Mouse (Mus musculus) midbrain, embryonic 11.5 days (tissue): Measurements from ENCODE around the gene Cables2. TPM values are rescaled to one million over a fixed set of nuclear protein-coding genes. Genes with fewer than 3 reads are reported as not detected.

Experiments
- ATAC-seq: fragments of 200-750 bp; cut with Nextera tagmentation; 2 replicates; pipeline ENCODE4 v1.8.0; 2017; ENCODE audit warnings: moderate TSS enrichment, moderate library complexity; ENCODE audit not compliant: low FRiP score
- DNase-seq: peaks from one replicate; pipeline ENCODE4 v3.0.0; 2015; ENCODE audit warnings: low spot score; ENCODE audit errors: missing footprints
- H3K27ac ChIP-seq: fragments of 300-500 bp; sonication (generic); 2 replicates; pipeline ENCODE4 v1.5.1; 2014; ENCODE audit warnings: low read depth, low read length
- H3K27me3 ChIP-seq: fragments of 300-500 bp; sonication (generic); 2 replicates; pipeline ENCODE4 v1.6.1; 2014; ENCODE audit warnings: mild to moderate bottlenecking, low read length, moderate library complexity, mixed read lengths; ENCODE audit not compliant: control insufficient read depth, insufficient read depth
- H3K36me3 ChIP-seq: fragments of 300-500 bp; sonication (generic); 2 replicates; pipeline ENCODE4 v1.6.1; 2014; ENCODE audit warnings: mild to moderate bottlenecking, low read length, moderate library complexity, mixed read lengths; ENCODE audit not compliant: control insufficient read depth, insufficient read depth
- H3K4me1 ChIP-seq: fragments of 300-500 bp; sonication (generic); 2 replicates; pipeline ENCODE4 v1.6.1; 2014; ENCODE audit warnings: low read length; ENCODE audit not compliant: control insufficient read depth, insufficient read depth
- H3K4me2 ChIP-seq: fragments of 300-500 bp; sonication (generic); 2 replicates; pipeline ENCODE4 v1.6.1; 2014; ENCODE audit warnings: mild to moderate bottlenecking, moderate library complexity
- H3K4me3 ChIP-seq: fragments of 300-500 bp; sonication (generic); 2 replicates; pipeline ENCODE4 v1.5.1; 2014; ENCODE audit warnings: low read depth, low read length
- H3K9ac ChIP-seq: fragments of 300-500 bp; sonication (generic); 2 replicates; pipeline ENCODE4 v1.6.1; 2014; ENCODE audit warnings: low read length
- H3K9me3 ChIP-seq: fragments of 300-500 bp; sonication (generic); 2 replicates; pipeline ENCODE4 v1.6.1; 2016; ENCODE audit warnings: low read length; ENCODE audit not compliant: control insufficient read depth
- WGBS: fragments of 180-500 bp; shearing (Covaris S2); extraction: QIAGEN DNeasy Blood & Tissue Kit; methylation state at CpG from one replicate; pipeline ENCODE4 v1.1.7; 2014; 5-methylcytosine and 5-hydroxymethylcytosine counted together
- polyA plus RNA-seq: library from polyadenylated mRNA; unstranded; fragments of >200 nt; fragmentation: Nextera tagmentation; extraction: Ambion mirVana; gene quantifications from 2 replicates; pipeline ENCODE4 v1.2.1, GENCODE M21; 2014

Gene Cables2
- polyA plus RNA-seq, 1 experiment from 2014 or later = 14.4 TPM

GRCm38 (mm10) chr2:180236930-180237329, 36.4 kb downstream of the Cables2 start:
- H3K36me3 ChIP-seq = no peaks in the 10 kb centered on the region
- no peaks in the 10 kb centered on the region for H3K9me3 ChIP-seq
- H3K4me1 ChIP-seq = no peaks in the 10 kb centered on the region
- ATAC-seq (no peak), DNase-seq (no peak)
- WGBS = 84% methylated on average over 3 of the region's 3 CpGs
- no peaks in the 10 kb centered on the region for H3K27me3 ChIP-seq
- no peak overlapping the region for H3K9ac ChIP-seq
- H3K27ac ChIP-seq = no peak overlapping the region
- H3K4me2 ChIP-seq = no peak overlapping the region
- H3K4me3 ChIP-seq = no peak overlapping the region

GRCm38 (mm10) chr2:180236500-180236899, 36.8 kb downstream of the Cables2 start:
- H3K36me3 ChIP-seq = no peaks in the 10 kb centered on the region
- 77% methylated on average over 2 of the region's 3 CpGs for WGBS
- no peak for ATAC-seq

GRCm38 (mm10) chr2:180235788-180236187, 37.5 kb downstream of the Cables2 start:
- ATAC-seq (no peak), DNase-seq (no peak)
- H3K4me2 ChIP-seq = no peak overlapping the region
- WGBS = 87% methylated on average over 4 of the region's 4 CpGs
- H3K4me3 ChIP-seq = no peak overlapping the region
- H3K4me1 ChIP-seq = no peaks in the 10 kb centered on the region
- no peak overlapping the region for H3K9ac ChIP-seq
- H3K27me3 ChIP-seq = no peaks in the 10 kb centered on the region
- H3K36me3 ChIP-seq = no peaks in the 10 kb centered on the region
- no peak overlapping the region for H3K27ac ChIP-seq
- H3K9me3 ChIP-seq = no peaks in the 10 kb centered on the region

More at GRCm38 (mm10) chr2:180236500-180236899, 36.8 kb downstream of the Cables2 start:
- H3K9me3 ChIP-seq = no peaks in the 10 kb centered on the region
- no peaks in the 10 kb centered on the region for H3K4me1 ChIP-seq
- no peak overlapping the region for H3K4me2 ChIP-seq
- H3K27me3 ChIP-seq = no peaks in the 10 kb centered on the region
- H3K27ac ChIP-seq = no peak overlapping the region
- no peak for DNase-seq
- no peak overlapping the region for H3K4me3 ChIP-seq
- no peak overlapping the region for H3K9ac ChIP-seq

GRCm38 (mm10) chr2:180234980-180235379, 38.3 kb downstream of the Cables2 start:
- no peak for DNase-seq
- H3K4me2 ChIP-seq = no peak overlapping the region
- no peak overlapping the region for H3K4me3 ChIP-seq
- H3K36me3 ChIP-seq = no peaks in the 10 kb centered on the region
- H3K4me1 ChIP-seq = no peaks in the 10 kb centered on the region
- WGBS = 59% methylated on average over 6 of the region's 6 CpGs
- H3K27ac ChIP-seq = no peak overlapping the region
- no peaks in the 10 kb centered on the region for H3K27me3 ChIP-seq
- ATAC-seq = no peak
- no peaks in the 10 kb centered on the region for H3K9me3 ChIP-seq
- no peak overlapping the region for H3K9ac ChIP-seq

GRCm38 (mm10) chr2:180234353-180234752, 38.9 kb downstream of the Cables2 start:
- WGBS = 93% methylated on average over 8 of the region's 8 CpGs
- H3K27ac ChIP-seq = no peak overlapping the region

GRCm38 (mm10) chr2:180233101-180233904, 40.0 kb downstream of the Cables2 start:
- Histone ChIP-seq H3K9ac (no peak overlapping the region), H3K4me2 (no peak overlapping the region), H3K4me1 (no peaks in the 10 kb centered on the region), H3K36me3 (no peaks in the 10 kb centered on the region), H3K27ac (no peak overlapping the region), H3K9me3 (no peaks in the 10 kb centered on the region), H3K4me3 (no peak overlapping the region), H3K27me3 (no peaks in the 10 kb centered on the region; the same call in 1 of the 2 replicates)
- 86% methylated on average over 7 of the region's 7 CpGs for WGBS
- DNase-seq = peak; percentile 70
- ATAC-seq = no peak

More at GRCm38 (mm10) chr2:180234353-180234752, 38.9 kb downstream of the Cables2 start:
- no peak for ATAC-seq
- Histone ChIP-seq H3K9me3 (no peaks in the 10 kb centered on the region), H3K4me3 (no peak overlapping the region), H3K4me2 (no peak overlapping the region), H3K9ac (no peak overlapping the region), H3K36me3 (no peaks in the 10 kb centered on the region), H3K4me1 (no peaks in the 10 kb centered on the region), H3K27me3 (no peaks in the 10 kb centered on the region)
- DNase-seq = peak; percentile 72

GRCm38 (mm10) chr2:180230482-180230881, 42.8 kb downstream of the Cables2 start:
- Histone ChIP-seq H3K27me3 (peaks cover 7% of the 10 kb centered on the region), H3K4me3 (no peak overlapping the region), H3K27ac (no peak overlapping the region), H3K9me3 (no peaks in the 10 kb centered on the region), H3K4me2 (no peak overlapping the region), H3K9ac (no peak overlapping the region), H3K36me3 (no peaks in the 10 kb centered on the region), H3K4me1 (peaks cover 18% of the 10 kb centered on the region)
- DNase-seq (no peak), ATAC-seq (no peak)
- 48% methylated on average over 4 of the region's 4 CpGs for WGBS

GRCm38 (mm10) chr2:180229129-180229528, 44.2 kb downstream of the Cables2 start:
- 72% methylated on average over 3 of the region's 3 CpGs for WGBS
- Histone ChIP-seq H3K4me2 (no peak overlapping the region), H3K27ac (no peak overlapping the region), H3K9me3 (no peaks in the 10 kb centered on the region), H3K27me3 (peaks cover 21% of the 10 kb centered on the region), H3K4me3 (no peak overlapping the region), H3K9ac (no peak overlapping the region), H3K4me1 (peaks cover 26% of the 10 kb centered on the region), H3K36me3 (no peaks in the 10 kb centered on the region)
- DNase-seq (no peak), ATAC-seq (no peak)

GRCm38 (mm10) chr2:180228592-180228991, 44.7 kb downstream of the Cables2 start:
- no peak overlapping the region for H3K27ac ChIP-seq
- no peak for ATAC-seq
- H3K4me2 ChIP-seq = no peak overlapping the region
- H3K9ac ChIP-seq = no peak overlapping the region
- no peak overlapping the region for H3K4me3 ChIP-seq
- 76% methylated on average over 7 of the region's 7 CpGs for WGBS
- no peaks in the 10 kb centered on the region for H3K9me3 ChIP-seq
- H3K36me3 ChIP-seq = no peaks in the 10 kb centered on the region
- no peak for DNase-seq
- peaks cover 26% of the 10 kb centered on the region for H3K4me1 ChIP-seq
- peaks cover 25% of the 10 kb centered on the region for H3K27me3 ChIP-seq
